Mouse (Mus musculus) CH12.LX (cell line): ENCODE results near the gene Rbm47. TPM values are rescaled to one million over a fixed set of nuclear protein-coding genes. Genes with fewer than 3 reads are reported as not detected.

Source experiments
- DNase-seq: peaks from one replicate; pipeline ENCODE4 v3.0.0-alpha.2; 2013; ENCODE audit errors: extremely low read depth
- H3K27ac ChIP-seq: 2 replicates; pipeline ENCODE4 v1.5.1; 2012; ENCODE audit warnings: low read depth, mild to moderate bottlenecking, control low read depth, moderate library complexity; ENCODE audit not compliant: insufficient read depth
- H3K27me3 ChIP-seq: replicated peaks from 2 replicates; pipeline ENCODE3; 2012; ENCODE audit warnings: inconsistent platforms
- H3K36me3 ChIP-seq, 2 experiments: replicated peaks in 1 of 2; 2 replicates each; pipeline versions ENCODE3 to v1.6.1; 2012; ENCODE audit warnings: inconsistent platforms in 1 of 2, low read length in 1 of 2, mild to moderate bottlenecking in 1 of 2, mixed read lengths in 1 of 2, moderate library complexity in 1 of 2; ENCODE audit not compliant: control insufficient read depth in 1 of 2, insufficient read depth in 1 of 2
- H3K4me1 ChIP-seq, 2 experiments: 2 replicates each; pipeline ENCODE4 v1.6.1; 2012; ENCODE audit warnings: inconsistent platforms in 1 of 2, moderate library complexity in 1 of 2; ENCODE audit not compliant: insufficient read depth in 2 of 2, control insufficient read depth in 1 of 2
- H3K4me2 ChIP-seq: 2 replicates; pipeline ENCODE4 v1.6.1; 2012; ENCODE audit warnings: low read depth, mild to moderate bottlenecking, control low read depth; ENCODE audit not compliant: poor library complexity, insufficient read depth, severe bottlenecking
- H3K4me3 ChIP-seq, 3 experiments: fragments of 150-350 bp in 1 of 3; sonication (generic) in 1 of 3; replicated peaks in 1 of 3; 2 replicates each; pipeline versions ENCODE3 to v1.5.1; 2011 to 2012; ENCODE audit warnings: low read depth in 2 of 3, low read length in 2 of 3, mild to moderate bottlenecking in 2 of 3, moderate library complexity in 2 of 3, control low read depth in 1 of 3, improper control_type of control experiment in 1 of 3, inconsistent platforms in 1 of 3, mixed read lengths in 1 of 3; ENCODE audit not compliant: poor library complexity in 1 of 3
- H3K79me2 ChIP-seq: replicated peaks from 2 replicates; pipeline ENCODE4 v1.6.1; 2012; ENCODE audit warnings: mild to moderate bottlenecking, moderate library complexity; ENCODE audit not compliant: control insufficient read depth, poor library complexity, insufficient read depth, severe bottlenecking; ENCODE audit errors: extremely low read depth
- H3K9ac ChIP-seq: 2 replicates; pipeline ENCODE4 v1.6.1; 2012; ENCODE audit warnings: low read depth, mild to moderate bottlenecking, control low read depth, moderate library complexity; ENCODE audit not compliant: insufficient read depth
- H3K9me3 ChIP-seq: replicated peaks from 2 replicates; pipeline ENCODE3; 2012; ENCODE audit warnings: low read length, inconsistent platforms, mixed read lengths
- BHLHE40 ChIP-seq: IDR thresholded peaks from 2 replicates; pipeline ENCODE4 v1.6.1; 2011; ENCODE audit warnings: mild to moderate bottlenecking, low read depth, low read length, improper control_type of control experiment
- CTCF ChIP-seq, 2 experiments: IDR thresholded peaks in 1 of 2; conservative IDR thresholded peaks in 1 of 2; 2 replicates each; pipeline ENCODE4 v1.5.1; 2011 to 2012; ENCODE audit warnings: low read depth in 2 of 2, low read length in 2 of 2, improper control_type of control experiment in 1 of 2, inconsistent platforms in 1 of 2, mild to moderate bottlenecking in 1 of 2, moderate library complexity in 1 of 2
- E2F4 ChIP-seq: IDR thresholded peaks from 2 replicates; pipeline ENCODE4 v1.6.1; 2011; ENCODE audit warnings: low read depth, low read length, improper control_type of control experiment; ENCODE audit not compliant: insufficient replicate concordance
- EP300 ChIP-seq: IDR thresholded peaks from 2 replicates; pipeline ENCODE4 v1.6.1; 2011; ENCODE audit warnings: low read length, improper control_type of control experiment
- GABPA ChIP-seq: IDR thresholded peaks from 2 replicates; pipeline ENCODE4 v1.6.1; 2012; ENCODE audit warnings: low read depth, low read length, improper control_type of control experiment, inconsistent platforms; ENCODE audit not compliant: insufficient replicate concordance
- IRF4 ChIP-seq: IDR thresholded peaks from 2 replicates; pipeline ENCODE4 v1.6.1; 2014; ENCODE audit warnings: low read depth, mild to moderate bottlenecking, inconsistent platforms, low read length, improper control_type of control experiment
- JUN ChIP-seq: IDR thresholded peaks from 2 replicates; pipeline ENCODE4 v1.6.1; 2011; ENCODE audit warnings: low read depth, mild to moderate bottlenecking, low read length, improper control_type of control experiment, moderate library complexity; ENCODE audit not compliant: insufficient read depth
- JUND ChIP-seq: conservative IDR thresholded peaks from 2 replicates; pipeline ENCODE4 v1.6.1; 2011; ENCODE audit warnings: low read depth, low read length, improper control_type of control experiment
- KAT2A ChIP-seq: IDR thresholded peaks from 2 replicates; pipeline ENCODE4 v1.6.1; 2012; ENCODE audit warnings: low read length, improper control_type of control experiment, inconsistent platforms; ENCODE audit not compliant: insufficient replicate concordance
- MXI1 ChIP-seq: IDR thresholded peaks from 2 replicates; pipeline ENCODE4 v1.6.1; 2011; ENCODE audit warnings: mild to moderate bottlenecking, low read depth, low read length, improper control_type of control experiment
- PAX5 ChIP-seq: IDR thresholded peaks from 2 replicates; pipeline ENCODE4 v1.6.1; 2012; ENCODE audit warnings: low read length, inconsistent platforms, mixed read lengths
- POLR2A ChIP-seq: IDR thresholded peaks from 2 replicates; pipeline ENCODE4 v1.6.1; 2011; ENCODE audit warnings: low read depth, mild to moderate bottlenecking, improper control_type of control experiment, low read length
- POLR2AphosphoS2 ChIP-seq: IDR thresholded peaks from 2 replicates; pipeline ENCODE4 v1.6.1; 2011; ENCODE audit warnings: low read depth, low read length, improper control_type of control experiment
- TBP ChIP-seq: conservative IDR thresholded peaks from 2 replicates; pipeline ENCODE4 v1.6.1; 2011; ENCODE audit warnings: low read depth, low read length, improper control_type of control experiment
- TCF12 ChIP-seq: IDR thresholded peaks from 2 replicates; pipeline ENCODE4 v1.6.1; 2014; ENCODE audit warnings: low read depth, mild to moderate bottlenecking, inconsistent platforms, low read length, improper control_type of control experiment
- UBTF ChIP-seq: IDR thresholded peaks from 2 replicates; pipeline ENCODE4 v1.6.1; 2012; ENCODE audit warnings: low read depth, mild to moderate bottlenecking, inconsistent platforms, low read length, improper control_type of control experiment, moderate library complexity
- ZMIZ1 ChIP-seq: IDR thresholded peaks from 2 replicates; pipeline ENCODE4 v1.6.1; 2012; ENCODE audit warnings: low read depth, mild to moderate bottlenecking, inconsistent platforms, low read length, improper control_type of control experiment
- ZNF384 ChIP-seq: IDR thresholded peaks from 2 replicates; pipeline ENCODE4 v1.6.1; 2012; ENCODE audit warnings: low read depth, low read length, improper control_type of control experiment, inconsistent platforms
- dilution Hi-C: fragments of 300-500 bp; cut with MboI; formaldehyde crosslinking; loops from 2 replicates; pipeline ENCODE4 v1.14.3; 2020; ENCODE audit warnings: low sequenced_read_pairs; ENCODE audit not compliant: extremely low pct_unique_long_range_greater_than_20kb, extremely low pct_ligation_motif_present
- in situ Hi-C: fragments of 300-500 bp; cut with MboI; formaldehyde crosslinking; loops from 3 replicates; pipeline ENCODE4 v1.14.3; 2019; ENCODE audit warnings: low sequenced_read_pairs, low pct_ligation_motif_present, low pct_unique_long_range_greater_than_20kb, mixed read lengths
- polyA plus RNA-seq: library from polyadenylated mRNA; unstranded; fragments of >175 nt; gene quantifications from 2 replicates; pipeline ENCODE4 v1.2.1, GENCODE M21; 2012; ENCODE audit warnings: low read depth; ENCODE audit not compliant: insufficient read length
- total RNA-seq, 2 experiments: library from RNA; depleted of rRNA; stranded (reverse); fragments of 300-350 nt in 1 of 2; fragments of >200 nt in 1 of 2; gene quantifications; 2 replicates each; pipeline ENCODE4 v1.2.3; 2012 to 2014

Gene Rbm47
- total and polyA plus RNA-seq, 3 experiments: 0.08 to 9.2 (median 1.1) TPM

DNA sequence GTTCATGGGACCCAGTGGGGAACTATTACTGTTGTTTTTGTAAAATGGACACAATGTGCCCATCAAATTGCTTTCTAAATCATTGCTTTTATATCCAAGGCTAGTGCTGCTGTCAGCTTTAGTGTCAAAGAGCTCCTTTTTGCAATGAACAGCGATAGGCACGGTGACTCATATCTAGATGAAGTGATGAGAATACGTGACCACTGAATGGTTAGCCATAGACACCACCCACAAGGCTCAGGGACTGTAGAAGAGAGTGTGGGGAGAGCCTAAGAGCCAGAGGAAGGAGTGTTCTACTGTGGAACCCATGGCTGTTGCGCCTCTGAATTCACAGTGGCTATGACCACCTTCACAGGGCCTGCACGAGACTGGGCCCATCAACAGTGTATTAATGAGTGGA lies 186.5 kb downstream of the Rbm47 start:
- H3K4me2 ChIP-seq: no peak overlapping the region
- no peak overlapping the region for H3K9ac ChIP-seq
- no peaks in the 10 kb centered on the region for H3K79me2 ChIP-seq
- no peaks in the 10 kb centered on the region for H3K36me3 ChIP-seq
- TF ChIP-seq JUND (peak; percentile 93), POLR2AphosphoS2 (no peak), MXI1 (no peak), E2F4 (no peak), TCF12 (no peak), BHLHE40 (peak; percentile 73), IRF4 (peak; percentile 95), CTCF (conservative IDR thresholded peaks at IDR 0.05 in 1 of 2, IDR thresholded peaks at IDR 0.05 in 1 of 2; ENCODE audit: low read depth in 2 of 2, low read length in 2 of 2) (no peak), JUN (peak; percentile 90), EP300 (peak; percentile 69)
- peak; percentile 44 for DNase-seq
- H3K4me3 ChIP-seq: no peak overlapping the region
- peaks cover 8 to 14% of the 10 kb centered on the region in 2 experiments for H3K4me1 ChIP-seq
- in situ Hi-C loops (no loop called here), dilution Hi-C loops (no loop called here)
- no peaks in the 10 kb centered on the region for H3K9me3 ChIP-seq
- H3K27ac ChIP-seq: no peak overlapping the region
- H3K27me3 ChIP-seq: no peaks in the 10 kb centered on the region

- Histone ChIP-seq H3K79me2 (no peaks in the 10 kb centered on the region), H3K9me3 (no peaks in the 10 kb centered on the region), H3K4me2 (no peak overlapping the region), H3K36me3 (no peaks in the 10 kb centered on the region), H3K9ac (no peak overlapping the region), H3K27ac (no peak overlapping the region), H3K4me1 (no peaks in the 10 kb centered on the region), H3K27me3 (no peaks in the 10 kb centered on the region), H3K4me3 (no peak overlapping the region)
- in situ Hi-C loops: no loop called here
- TF ChIP-seq TCF12 (no peak), JUND (no peak), PAX5 (no peak), UBTF (no peak), POLR2A (no peak), IRF4 (no peak), CTCF (conservative IDR thresholded peaks at IDR 0.05 in 1 of 2, IDR thresholded peaks at IDR 0.05 in 1 of 2; ENCODE audit: low read depth in 2 of 2, low read length in 2 of 2) (no peak)
- dilution Hi-C loops: no loop called here
- DNase-seq: no peak
These were observed 197.2 kb downstream of the Rbm47 start for GRCm38 (mm10) chr5:65975731-65976130.

- Histone ChIP-seq H3K4me2 (no peak overlapping the region), H3K4me3 (no peak overlapping the region), H3K9ac (no peak overlapping the region), H3K9me3 (no peaks in the 10 kb centered on the region), H3K27ac (no peak overlapping the region), H3K27me3 (no peaks in the 10 kb centered on the region), H3K36me3 (no peaks in the 10 kb centered on the region), H3K79me2 (no peaks in the 10 kb centered on the region), H3K4me1 (no peaks in the 10 kb centered on the region)
- in situ Hi-C loops (loop anchor here (25.0 kb wide), 1 partner anchor 264 kb away; no protein-coding TSS in a partner anchor), dilution Hi-C loops (no loop called here)
- no peak for DNase-seq
- no peak for TF ChIP-seq GABPA
- TF ChIP-seq TBP: no peak
- no peak for TF ChIP-seq KAT2A
- TF ChIP-seq ZMIZ1: no peak
- no peak for TF ChIP-seq ZNF384
- TF ChIP-seq POLR2A: no peak
- no peak for TF ChIP-seq BHLHE40
These were observed 199.7 kb downstream of the Rbm47 start for GRCm38 (mm10) chr5:65973189-65973588.
